Mouse (Mus musculus) hindbrain, embryonic 13.5 days (tissue): ENCODE data around the gene Tmem170. TPM values are rescaled to one million over a fixed set of nuclear protein-coding genes. Genes with fewer than 3 reads are reported as not detected.

Source experiments
- ATAC-seq: fragments of 200-750 bp; cut with Nextera tagmentation; 2 replicates; pipeline ENCODE4 v1.8.0; 2017; ENCODE audit warnings: moderate TSS enrichment; ENCODE audit not compliant: low FRiP score
- H3K27ac ChIP-seq: fragments of 300-500 bp; sonication (generic); 2 replicates; pipeline ENCODE4 v1.5.1; 2015; ENCODE audit warnings: inconsistent platforms, mild to moderate bottlenecking, moderate library complexity
- H3K27me3 ChIP-seq: fragments of 300-500 bp; sonication (generic); 2 replicates; pipeline ENCODE4 v1.6.1; 2015; ENCODE audit warnings: mild to moderate bottlenecking, inconsistent platforms
- H3K36me3 ChIP-seq: fragments of 300-500 bp; sonication (generic); 2 replicates; pipeline ENCODE4 v1.6.1; 2015; ENCODE audit warnings: mild to moderate bottlenecking, inconsistent platforms
- H3K4me1 ChIP-seq: fragments of 300-500 bp; sonication (generic); replicated peaks from 2 replicates; pipeline ENCODE4 v1.6.1; 2015; ENCODE audit warnings: inconsistent platforms
- H3K4me2 ChIP-seq: fragments of 300-500 bp; sonication (generic); 2 replicates; pipeline ENCODE4 v1.6.1; 2015; ENCODE audit warnings: inconsistent platforms, mild to moderate bottlenecking, moderate library complexity
- H3K4me3 ChIP-seq: fragments of 300-500 bp; sonication (generic); 2 replicates; pipeline ENCODE4 v1.5.1; 2015; ENCODE audit warnings: mild to moderate bottlenecking, inconsistent platforms
- H3K9ac ChIP-seq: fragments of 300-500 bp; sonication (generic); 2 replicates; pipeline ENCODE4 v1.6.1; 2015; ENCODE audit warnings: mild to moderate bottlenecking, inconsistent platforms
- H3K9me3 ChIP-seq: fragments of 300-500 bp; sonication (generic); 2 replicates; pipeline ENCODE4 v1.6.1; 2016; ENCODE audit warnings: inconsistent platforms
- WGBS: fragments of 180-500 bp; shearing (Covaris S2); methylation state at CpG from one replicate; pipeline ENCODE4 v1.1.7; 2015; 5-methylcytosine and 5-hydroxymethylcytosine counted together
- polyA plus RNA-seq: library from polyadenylated mRNA; unstranded; fragments of >200 nt; fragmentation: Nextera tagmentation; extraction: Ambion mirVana; gene quantifications from 2 replicates; pipeline ENCODE4 v1.2.1, GENCODE M21; 2015

Gene Tmem170
- polyA plus RNA-seq, 1 experiment from 2014 or later, result 5.9 TPM

DNA sequence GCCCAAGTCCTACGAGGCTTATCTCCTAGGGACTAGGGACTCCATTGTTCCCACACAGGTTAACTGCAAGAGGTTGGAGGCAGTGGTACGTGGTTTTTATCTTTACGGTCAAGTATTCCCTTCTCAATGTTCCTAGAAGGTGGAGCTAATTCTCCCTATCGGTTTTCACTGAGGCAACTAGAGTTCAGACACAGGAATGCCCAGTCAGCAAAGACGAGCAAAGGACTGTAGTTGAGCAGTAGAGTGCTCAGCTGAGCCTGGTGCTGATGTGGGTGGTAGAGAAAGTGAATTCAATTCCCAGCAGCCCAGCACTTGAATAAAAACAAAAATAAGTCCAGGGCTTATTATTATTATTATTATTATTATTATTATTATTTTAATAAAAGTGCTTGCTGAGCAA, 16.1 kb upstream of the Tmem170 start:
- Histone ChIP-seq H3K9me3 (no peaks in the 10 kb centered on the region), H3K4me2 (no peak overlapping the region), H3K27me3 (peaks cover 56% of the 10 kb centered on the region), H3K4me3 (no peak overlapping the region), H3K4me1 (peaks cover 17% of the 10 kb centered on the region), H3K9ac (no peak overlapping the region), H3K36me3 (no peaks in the 10 kb centered on the region), H3K27ac (no peak overlapping the region)
- ATAC-seq, result no peak
- WGBS, result 72% methylated on average over 5 of the region's 5 CpGs

DNA sequence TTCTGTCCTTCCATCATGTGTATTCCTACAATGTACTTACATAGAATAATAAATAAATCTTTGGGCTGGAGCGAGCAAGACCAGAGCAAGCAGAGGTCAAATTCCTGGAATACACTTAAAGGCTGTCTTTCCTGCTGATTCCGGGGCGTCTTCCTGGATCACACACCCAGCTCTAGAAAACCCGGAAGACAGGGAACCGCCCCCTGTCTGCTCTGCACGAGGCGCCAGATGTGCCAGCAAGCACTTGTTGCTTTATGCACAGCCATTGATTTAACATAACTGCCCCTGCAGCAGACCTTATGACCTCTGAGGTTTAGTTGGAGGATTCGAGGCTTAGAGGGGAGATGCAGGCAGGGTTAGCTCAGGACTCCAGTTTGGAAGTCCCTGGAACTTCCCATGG, 15.4 kb upstream of the Tmem170 start:
- WGBS, result 39% methylated on average over 8 of the region's 8 CpGs
- H3K4me2 ChIP-seq, result no peak overlapping the region
- H3K4me1 ChIP-seq, result peaks cover 17% of the 10 kb centered on the region
- no peak overlapping the region for H3K9ac ChIP-seq
- peaks cover 61% of the 10 kb centered on the region for H3K27me3 ChIP-seq
- no peak for ATAC-seq
- no peaks in the 10 kb centered on the region for H3K9me3 ChIP-seq
- H3K36me3 ChIP-seq, result no peaks in the 10 kb centered on the region
- no peak overlapping the region for H3K27ac ChIP-seq
- no peak overlapping the region for H3K4me3 ChIP-seq

DNA sequence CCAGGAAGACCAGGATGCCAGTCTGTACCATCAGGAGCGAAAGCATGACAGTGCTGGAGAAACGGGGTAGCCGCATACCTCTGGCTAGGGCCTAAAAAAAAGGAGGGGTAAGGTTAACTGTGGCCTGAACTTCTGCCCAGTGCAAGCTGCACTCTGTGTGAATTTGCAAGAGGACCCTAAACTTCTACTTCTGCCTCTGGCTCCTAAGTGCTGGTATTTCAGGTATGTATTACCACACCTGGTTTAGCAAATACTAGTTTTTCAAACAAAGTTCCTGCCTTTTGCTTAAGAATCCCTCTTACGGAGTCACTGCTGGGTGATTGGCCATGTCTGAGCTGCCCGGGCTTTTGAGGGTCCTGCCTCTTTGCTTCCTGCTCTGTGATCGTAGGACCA, 14.4 kb upstream of the Tmem170 start:
- Histone ChIP-seq H3K9me3 (no peaks in the 10 kb centered on the region), H3K4me1 (peaks cover 17% of the 10 kb centered on the region), H3K36me3 (no peaks in the 10 kb centered on the region), H3K27me3 (peaks cover 70% of the 10 kb centered on the region), H3K27ac (no peak overlapping the region), H3K4me3 (no peak overlapping the region), H3K4me2 (no peak overlapping the region), H3K9ac (no peak overlapping the region)
- ATAC-seq, result no peak
- 62% methylated on average over 6 of the region's 6 CpGs for WGBS

DNA sequence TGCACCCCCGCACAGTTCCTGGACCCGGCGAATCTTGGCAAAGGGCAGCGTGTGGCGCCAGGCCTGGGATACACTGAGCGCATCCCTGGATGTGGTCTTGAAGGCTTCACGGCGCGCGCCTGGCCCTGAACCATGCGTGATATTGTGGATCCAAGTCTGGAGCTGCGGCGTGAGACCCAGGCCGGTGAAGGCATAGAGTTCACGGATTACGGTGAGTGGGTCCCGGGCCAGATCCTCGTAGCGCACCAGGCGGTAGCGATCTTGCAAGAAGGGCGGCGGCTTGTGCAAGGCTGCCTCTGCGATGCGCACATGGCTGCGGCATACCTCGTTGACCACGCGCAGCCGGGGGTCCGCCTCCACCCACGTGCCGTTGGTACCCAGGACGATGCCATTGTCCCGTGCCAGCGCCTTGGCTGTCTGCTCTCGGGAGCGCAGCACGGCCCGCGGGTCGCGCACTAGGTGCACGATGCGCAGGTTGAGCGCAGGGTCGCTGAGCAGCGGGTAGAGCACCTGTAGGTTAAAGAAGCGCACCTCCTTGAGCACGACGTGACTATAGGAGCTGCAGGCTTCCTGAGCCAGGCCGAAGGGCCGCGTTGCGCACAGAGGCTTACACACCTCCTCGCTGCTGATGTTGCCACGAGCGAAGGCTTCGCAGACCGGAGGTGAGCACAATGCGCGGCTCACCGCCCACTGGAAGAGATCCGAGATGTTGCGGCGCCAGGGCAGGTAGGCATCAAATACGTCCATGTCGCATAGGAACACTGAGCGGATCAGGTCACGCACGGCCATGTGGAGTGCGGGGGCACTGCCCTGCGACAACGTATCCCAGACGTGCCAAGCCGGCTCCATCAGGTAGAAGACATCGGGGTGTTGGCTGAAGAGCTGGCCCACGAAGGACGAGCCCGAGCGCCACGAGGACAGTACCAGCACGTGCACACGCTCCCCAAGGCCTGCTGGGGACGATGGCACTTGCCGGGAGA, 13.7 kb upstream of the Tmem170 start:
- Histone ChIP-seq H3K4me3 (peak overlapping the region; percentile 31), H3K27ac (no peak overlapping the region), H3K4me2 (peak overlapping the region; percentile 55), H3K9ac (peak overlapping the region; percentile 21), H3K36me3 (no peaks in the 10 kb centered on the region), H3K4me1 (peaks cover 17% of the 10 kb centered on the region), H3K27me3 (peaks cover 70% of the 10 kb centered on the region), H3K9me3 (no peaks in the 10 kb centered on the region)
- WGBS, result 13% methylated on average over 84 of the region's 86 CpGs
- ATAC-seq, result no peak; the same call in 1 of the 2 replicates

DNA sequence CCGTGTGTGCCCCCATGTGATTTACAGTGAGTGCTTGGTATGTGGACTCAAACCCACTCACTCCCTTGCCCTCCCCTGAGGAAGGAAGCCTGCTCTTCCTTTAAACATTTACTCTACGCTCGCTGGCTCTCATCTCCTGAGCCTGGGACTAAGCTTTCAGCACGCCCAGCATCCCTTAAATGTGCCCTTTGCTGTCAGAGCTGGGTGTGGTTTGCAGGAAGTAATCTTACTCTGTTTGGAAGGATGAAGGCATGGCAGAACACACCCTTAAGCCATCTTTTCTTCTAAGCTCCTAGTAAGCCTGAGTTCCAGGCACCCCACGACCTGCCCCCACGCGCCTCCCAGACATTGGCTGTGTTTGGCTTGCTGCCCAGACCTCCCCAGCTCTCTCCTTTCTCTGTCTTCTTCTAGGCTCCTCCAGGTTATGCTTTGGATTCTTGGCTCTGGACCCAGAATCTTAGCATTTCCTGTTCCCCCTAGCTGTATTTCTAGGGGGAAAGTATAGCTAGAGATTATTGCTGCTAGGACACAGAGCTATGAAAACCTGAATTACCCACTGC, 11.6 kb upstream of the Tmem170 start:
- Histone ChIP-seq H3K36me3 (no peaks in the 10 kb centered on the region), H3K27me3 (peaks cover 67% of the 10 kb centered on the region), H3K9ac (no peak overlapping the region), H3K9me3 (no peaks in the 10 kb centered on the region), H3K4me3 (no peak overlapping the region), H3K27ac (no peak overlapping the region), H3K4me2 (no peak overlapping the region), H3K4me1 (peaks cover 17% of the 10 kb centered on the region)
- 57% methylated on average over 7 of the region's 7 CpGs for WGBS
- ATAC-seq, result no peak

DNA sequence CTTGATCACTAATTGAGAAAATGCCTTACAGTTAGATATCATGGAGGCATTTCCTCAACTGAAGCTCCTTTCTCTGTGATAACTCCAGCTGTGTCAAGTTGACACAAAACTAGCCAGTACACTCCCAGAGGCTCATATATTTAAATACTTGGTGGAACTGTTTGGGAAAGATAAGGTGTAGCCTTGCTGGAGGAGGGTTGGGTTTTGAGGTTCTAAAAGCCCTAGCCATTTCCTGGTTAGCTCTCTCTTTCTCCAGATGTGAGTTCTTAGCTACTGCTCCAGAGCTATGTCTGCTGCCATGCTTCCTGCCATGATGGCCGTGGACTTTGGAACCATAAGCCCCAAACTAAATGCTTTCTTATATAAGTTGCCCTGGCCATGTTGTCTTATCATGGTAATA, 10.9 kb upstream of the Tmem170 start:
- H3K4me3 ChIP-seq, result no peak overlapping the region
- no peaks in the 10 kb centered on the region for H3K9me3 ChIP-seq
- H3K27ac ChIP-seq, result no peak overlapping the region
- H3K9ac ChIP-seq, result no peak overlapping the region
- WGBS, result 84% methylated on average over 1 of the region's 1 CpGs
- no peaks in the 10 kb centered on the region for H3K36me3 ChIP-seq
- peaks cover 62% of the 10 kb centered on the region for H3K27me3 ChIP-seq
- peaks cover 17% of the 10 kb centered on the region for H3K4me1 ChIP-seq
- no peak for ATAC-seq
- no peak overlapping the region for H3K4me2 ChIP-seq

DNA sequence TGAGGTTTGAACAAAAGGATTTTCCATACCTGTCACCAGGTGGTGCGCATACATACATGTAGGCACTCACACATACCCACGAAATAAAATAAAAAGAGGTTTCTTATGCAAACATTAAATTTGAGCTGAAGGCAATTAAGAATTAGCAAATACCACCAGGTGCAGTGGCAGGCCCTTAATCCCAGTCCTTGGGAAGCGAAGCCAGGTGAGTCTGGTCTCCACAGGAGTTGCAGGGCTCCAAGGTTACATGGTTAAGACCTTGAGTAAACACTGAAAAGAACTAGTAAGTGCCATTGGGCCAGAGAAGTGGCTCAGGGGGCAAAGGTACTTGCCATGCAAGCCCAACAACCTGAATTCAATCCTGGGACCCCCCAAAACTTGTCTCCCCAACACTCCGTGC, 7.1 kb upstream of the Tmem170 start:
- ATAC-seq, result no peak
- Histone ChIP-seq H3K4me2 (no peak overlapping the region), H3K9me3 (no peaks in the 10 kb centered on the region), H3K27ac (no peak overlapping the region), H3K27me3 (peaks cover 24% of the 10 kb centered on the region), H3K36me3 (no peaks in the 10 kb centered on the region), H3K4me3 (no peak overlapping the region), H3K4me1 (peaks cover 6% of the 10 kb centered on the region; the same call in 1 of the 2 replicates), H3K9ac (no peak overlapping the region)
- 89% methylated on average over 4 of the region's 4 CpGs for WGBS

DNA sequence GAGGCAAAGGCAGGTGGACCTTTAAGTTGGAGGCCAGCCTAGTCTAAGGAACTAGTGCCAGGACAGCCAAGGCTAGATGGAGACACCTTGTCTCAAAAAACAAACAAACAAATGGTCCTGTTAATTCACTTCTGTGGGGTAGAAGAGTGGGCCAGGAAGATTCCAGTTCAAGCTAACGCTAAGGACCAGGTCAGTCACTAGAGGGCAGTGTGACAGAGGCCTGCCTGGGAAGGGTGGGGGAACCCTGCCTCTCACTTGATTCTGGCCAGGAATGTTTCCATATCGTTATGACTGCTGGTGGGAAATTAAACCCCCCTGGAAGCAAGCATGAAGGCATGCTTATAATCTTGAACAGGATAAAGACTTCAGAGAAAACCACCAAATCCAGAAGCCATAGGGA, 5.0 kb upstream of the Tmem170 start:
- H3K9ac ChIP-seq, result no peak overlapping the region
- no peak for ATAC-seq
- no peaks in the 10 kb centered on the region for H3K9me3 ChIP-seq
- no peaks in the 10 kb centered on the region for H3K36me3 ChIP-seq
- no peak overlapping the region for H3K4me3 ChIP-seq
- no peaks in the 10 kb centered on the region for H3K4me1 ChIP-seq
- 6% methylated on average over 2 of the region's 2 CpGs for WGBS
- no peak overlapping the region for H3K4me2 ChIP-seq
- peaks cover 5% of the 10 kb centered on the region; the same call in 1 of the 2 replicates for H3K27me3 ChIP-seq
- H3K27ac ChIP-seq, result no peak overlapping the region

DNA sequence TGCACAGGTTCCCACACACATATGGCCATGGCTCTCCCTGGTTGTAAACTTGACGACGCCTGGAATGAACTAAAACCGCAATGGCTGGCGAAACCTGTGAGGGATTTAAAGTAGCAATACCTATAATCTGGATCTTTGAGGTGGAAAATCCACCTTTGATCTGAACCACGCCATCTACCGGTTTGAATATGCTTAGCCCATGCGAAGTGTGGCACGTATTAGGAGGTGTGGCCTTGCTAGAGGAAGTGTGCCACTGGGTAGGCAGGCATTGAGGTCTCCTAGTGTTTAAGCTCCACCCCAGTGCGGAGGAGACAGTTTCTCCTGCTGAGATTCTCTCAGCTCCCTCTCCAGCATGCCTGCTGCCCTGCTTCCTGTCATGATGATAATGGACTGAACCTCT, 1.2 kb upstream of the Tmem170 start:
- H3K27me3 ChIP-seq, result no peaks in the 10 kb centered on the region
- H3K9ac ChIP-seq, result no peak overlapping the region
- H3K4me1 ChIP-seq, result peaks cover 10% of the 10 kb centered on the region
- H3K36me3 ChIP-seq, result no peaks in the 10 kb centered on the region
- H3K9me3 ChIP-seq, result no peaks in the 10 kb centered on the region
- ATAC-seq, result no peak
- H3K27ac ChIP-seq, result no peak overlapping the region
- no peak overlapping the region for H3K4me3 ChIP-seq
- no peak overlapping the region for H3K4me2 ChIP-seq
- 70% methylated on average over 9 of the region's 9 CpGs for WGBS

DNA sequence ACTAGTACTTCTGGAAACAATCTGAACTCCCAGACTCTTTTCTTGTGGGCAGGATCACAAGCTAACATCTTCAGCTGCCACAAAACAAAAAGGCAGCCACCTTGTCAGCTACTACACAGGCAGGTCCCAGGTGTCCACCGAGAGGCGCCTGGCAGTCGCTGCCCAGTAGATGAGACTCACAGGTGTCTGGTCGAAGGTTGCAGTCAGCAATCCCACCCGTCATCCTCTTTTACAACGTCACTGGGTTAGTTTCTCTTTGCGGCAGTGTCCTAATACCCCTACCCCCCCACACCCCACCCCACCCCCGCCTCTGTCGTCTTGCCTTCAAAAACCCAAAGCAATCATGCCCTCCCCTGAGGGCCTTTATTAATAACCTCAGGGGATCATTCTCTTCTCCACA, 792 bp downstream of the Tmem170 start:
- Histone ChIP-seq H3K9me3 (no peaks in the 10 kb centered on the region), H3K9ac (peak overlapping the region; percentile 76), H3K4me3 (peak overlapping the region; percentile 70), H3K27me3 (no peaks in the 10 kb centered on the region), H3K36me3 (no peaks in the 10 kb centered on the region), H3K4me1 (peaks cover 10% of the 10 kb centered on the region), H3K4me2 (peak overlapping the region; percentile 74), H3K27ac (peak overlapping the region; percentile 83; the same call in 1 of the 2 replicates)
- no peak for ATAC-seq
- WGBS, result 30% methylated on average over 9 of the region's 9 CpGs

DNA sequence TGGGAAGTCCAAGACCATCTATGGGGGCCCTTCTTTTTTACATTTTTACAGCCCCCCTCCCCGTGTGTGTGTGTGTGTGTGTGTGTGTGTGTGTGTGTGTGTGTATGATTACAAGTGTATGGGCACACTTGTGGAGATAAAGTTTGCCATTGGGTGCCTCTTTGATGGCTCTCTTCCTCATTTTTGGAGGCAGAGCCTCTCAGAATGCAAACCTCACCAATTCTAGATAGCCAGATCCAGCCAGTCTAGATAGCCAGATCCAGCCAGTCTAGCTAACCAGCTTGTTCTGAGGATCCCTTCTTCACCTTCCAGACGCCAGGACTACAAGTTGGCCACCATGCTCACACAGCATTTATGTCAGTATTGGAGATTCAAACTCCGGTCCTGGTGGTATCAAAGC, 5.3 kb downstream of the Tmem170 start:
- H3K4me3 ChIP-seq, result no peak overlapping the region
- no peaks in the 10 kb centered on the region for H3K27me3 ChIP-seq
- no peaks in the 10 kb centered on the region for H3K9me3 ChIP-seq
- no peak overlapping the region for H3K27ac ChIP-seq
- no peak overlapping the region for H3K4me2 ChIP-seq
- H3K9ac ChIP-seq, result no peak overlapping the region
- ATAC-seq, result no peak
- H3K36me3 ChIP-seq, result peaks cover under 1% of the 10 kb centered on the region
- H3K4me1 ChIP-seq, result peaks cover 10% of the 10 kb centered on the region
- 90% methylated on average over 3 of the region's 3 CpGs for WGBS

DNA sequence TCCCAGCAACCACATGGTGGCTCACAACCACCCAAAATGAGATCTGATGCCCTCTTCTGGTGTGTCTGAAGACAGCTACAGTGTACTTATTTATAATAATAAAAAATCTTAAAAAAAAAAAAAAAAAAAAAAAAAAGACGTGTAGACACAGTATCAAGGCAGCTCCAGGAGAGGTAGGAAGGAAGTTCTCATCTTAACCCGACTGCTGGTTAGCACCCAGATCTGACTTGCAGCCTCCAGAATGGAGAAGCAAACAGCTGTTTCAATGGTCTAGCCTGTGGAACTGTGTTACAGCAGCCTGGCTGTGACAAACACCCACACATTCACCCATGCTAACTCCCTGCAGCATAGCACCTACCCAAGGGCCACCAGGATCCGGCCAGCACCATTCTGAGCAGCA, 6.2 kb downstream of the Tmem170 start:
- H3K27me3 ChIP-seq, result no peaks in the 10 kb centered on the region
- H3K27ac ChIP-seq, result no peak overlapping the region
- H3K9ac ChIP-seq, result no peak overlapping the region
- H3K4me3 ChIP-seq, result no peak overlapping the region
- no peaks in the 10 kb centered on the region for H3K9me3 ChIP-seq
- peaks cover 9% of the 10 kb centered on the region for H3K36me3 ChIP-seq
- H3K4me2 ChIP-seq, result no peak overlapping the region
- no peak for ATAC-seq
- H3K4me1 ChIP-seq, result peaks cover 2% of the 10 kb centered on the region; the same call in 1 of the 2 replicates
- WGBS, result 94% methylated on average over 3 of the region's 3 CpGs

DNA sequence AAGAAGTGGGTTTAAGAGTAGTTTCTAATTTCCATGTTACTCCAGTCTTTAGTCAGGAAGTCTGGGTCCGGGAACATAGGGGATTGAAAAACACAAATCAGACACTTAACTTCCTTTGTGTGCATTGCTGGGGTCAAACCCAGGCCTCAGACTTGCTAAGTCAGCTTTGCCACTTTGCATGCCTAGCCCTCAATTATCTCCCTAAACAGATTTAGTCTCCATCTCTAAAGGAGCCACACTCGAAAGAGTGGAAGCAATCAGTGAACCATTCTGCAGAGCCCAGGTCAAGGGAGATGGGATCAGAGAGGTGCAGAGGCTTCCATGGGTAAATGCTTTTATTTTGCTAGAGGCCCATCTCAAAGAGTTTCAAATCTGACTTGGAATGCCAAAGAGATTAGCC, 7.9 kb downstream of the Tmem170 start:
- Histone ChIP-seq H3K9me3 (no peaks in the 10 kb centered on the region), H3K27ac (no peak overlapping the region), H3K4me2 (no peak overlapping the region), H3K4me3 (no peak overlapping the region), H3K9ac (no peak overlapping the region), H3K4me1 (no peaks in the 10 kb centered on the region), H3K36me3 (peaks cover 13% of the 10 kb centered on the region), H3K27me3 (no peaks in the 10 kb centered on the region)
- no peak for ATAC-seq
- 64% methylated on average over 2 of the region's 2 CpGs for WGBS
